In genomic region chr11:120261416-120262355, GRCm38 (mm10) we compare ENCODE assay signal across 8 mouse cellular contexts. TPM values are rescaled to one million over a fixed set of nuclear protein-coding genes. Genes with fewer than 3 reads are reported as not detected.
DNase-seq lines count a peak whose midpoint lies in the region; TF ChIP-seq lines count a peak whose summit lies in the region.

No protein-coding gene starts in this region.

- no peak for TF ChIP-seq POLR2A in lung, adult 2 months (IDR thresholded peaks at IDR 0.05; ENCODE audit: borderline replicate concordance, extremely low read depth, low read depth, low read length)

- TF ChIP-seq CTCF in lung, adult 2 months (IDR thresholded peaks at IDR 0.05; ENCODE audit: insufficient read depth, low read length), result no peak

- no peak overlapping the region for H3K4me3 ChIP-seq in lung, adult 2 months (replicated peaks; ENCODE audit: extremely low read depth, low read depth, low read length)

- WGBS in lung, adult 2 months, result 8% methylated on average over 20 of the region's 20 CpGs

- DNase-seq in CD4-positive helper T cell, adult 2 months (ENCODE audit: low read depth, low spot score), result peak; percentile 13
- peak; percentile 98 for DNase-seq in cerebellum, adult 11-12 months
- peak; percentile 85 to 96 for DNase-seq in frontal cortex, adult 2 months (ENCODE audit: extremely low spot score in 1 of 2, low spot score in 1 of 2)
- DNase-seq in heart, postnatal 4 days, result peak; percentile 98
- DNase-seq in layer of hippocampus, adult 8-10 months (ENCODE audit: low spot score in 2 of 2), result peak; percentile 87 to 95
- peak; percentile 97 for DNase-seq in lung, adult 2 months
- peak; percentile 100 for DNase-seq in ovary, postnatal 14 days (ENCODE audit: low spot score)
- peak; percentile 95 for DNase-seq in urinary bladder, adult 2 months (ENCODE audit: low spot score)

- peaks cover 32% of the 10 kb centered on the region for H3K4me1 ChIP-seq in lung, adult 2 months (ENCODE audit: control insufficient read depth, insufficient read depth, low read length)

RNA-seq across cellular contexts. Expression of gene Bahcc1, which starts 28.9 kb away (rescaled TPM):
- 16.9 and 17.2 TPM in 2 replicates for polyA plus RNA-seq in frontal cortex, adult 2 months (2012; rRNA removed)
- total RNA-seq in heart, postnatal 4 days (2021), result 10 to 100 TPM; 14.1 to 16.5 TPM
- 10 to 100 TPM; 20.0 to 23.4 (median 21.4) TPM for total RNA-seq in layer of hippocampus, adult 8-10 months (2022)
- 10.8 and 12.4 TPM in 2 replicates for polyA plus RNA-seq in lung, adult 2 months (2012; rRNA removed)
- polyA plus RNA-seq in urinary bladder, adult 2 months (2012; rRNA removed), result 4.3 and 8.2 TPM in 2 replicates

Comparison
In these comparisons a context has a peak if more than half of its experiments do, and no peak if none do; other contexts are left out.
1. DNase-seq: peak in every context shown above with its lines; median percentile 100 in ovary, postnatal 14 days; 98 in cerebellum, adult 11-12 months; 98 in heart, postnatal 4 days; 97 in lung, adult 2 months; 95 in urinary bladder, adult 2 months; 91 in layer of hippocampus, adult 8-10 months; 90 in frontal cortex, adult 2 months; 13 in CD4-positive helper T cell, adult 2 months.